Mouse (Mus musculus): ENCODE results near the gene Myh11. TPM values are rescaled to one million over a fixed set of nuclear protein-coding genes. Genes with fewer than 3 reads are reported as not detected.

Myh11 gene
- polyA plus RNA-seq (2015; fragmentation: Nextera tagmentation; extraction: Ambion mirVana): 0.25 and 0.28 TPM in 2 replicates

DNA sequence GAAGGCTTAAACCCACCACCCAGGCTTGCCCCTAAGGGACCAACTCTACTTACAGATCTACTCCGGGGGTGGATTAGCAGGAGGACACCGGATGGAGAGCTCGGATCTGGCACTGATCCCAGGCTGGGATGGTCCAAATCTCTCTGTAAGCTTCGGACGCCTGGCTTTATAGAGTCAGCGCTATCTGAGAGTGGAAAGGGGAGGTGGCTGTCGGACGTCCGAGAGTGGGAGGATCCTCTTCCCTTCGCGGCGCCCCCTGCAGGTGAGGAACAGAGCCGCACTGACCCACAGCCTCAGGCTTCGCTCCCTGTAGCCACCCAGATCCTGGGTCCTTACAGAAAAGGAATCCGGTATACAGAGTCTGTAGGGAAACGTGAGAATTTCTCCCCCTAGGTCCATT, at the start of gene Myh11:
Gene Myh11, minus strand, starts transcription at position 150 of the 400 bp plus-strand sequence.
- Histone ChIP-seq H3K4me3 (peak within 1 kb of the TSS; percentile 31), H3K9ac (replicated peaks) (no peak within 1 kb of the TSS), H3K4me1 (peaks cover 19% of the 10 kb centered on the region), H3K9me3 (no peaks in the 10 kb centered on the region), H3K27ac (replicated peaks) (no peak within 1 kb of the TSS), H3K4me2 (replicated peaks) (peak within 1 kb of the TSS; percentile 50), H3K27me3 (no peaks in the 10 kb centered on the region; the same call in 1 of the 2 replicates), H3K36me3 (no peaks in the 10 kb centered on the region)
- ATAC-seq (replicated peaks): no peak
- WGBS: 3% methylated on average over 16 of the region's 16 CpGs

DNA sequence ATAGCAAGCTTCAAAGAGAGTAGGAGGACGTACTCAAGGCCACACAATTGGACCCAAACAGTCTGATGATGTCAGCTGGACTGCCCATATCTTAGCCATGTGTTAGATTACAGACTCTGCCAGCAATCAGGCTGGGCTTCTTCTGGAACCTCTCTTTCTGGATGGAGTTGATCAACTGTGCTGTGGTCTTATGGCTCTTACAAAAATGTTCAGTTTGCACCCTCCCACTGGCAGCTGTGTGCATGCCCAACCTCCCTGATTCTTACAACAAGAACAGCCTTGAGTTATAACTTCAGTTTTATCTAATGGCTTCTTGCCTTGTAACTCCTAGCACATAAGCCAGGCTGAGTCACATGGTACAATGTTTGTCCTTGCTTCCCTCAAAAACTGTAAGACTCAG, 37.0 kb upstream of the Myh11 start:
- Histone ChIP-seq H3K4me2 (replicated peaks) (no peak overlapping the region), H3K27me3 (no peaks in the 10 kb centered on the region), H3K9me3 (no peaks in the 10 kb centered on the region), H3K36me3 (no peaks in the 10 kb centered on the region), H3K9ac (replicated peaks) (no peak overlapping the region), H3K4me3 (no peak overlapping the region), H3K27ac (replicated peaks) (no peak overlapping the region), H3K4me1 (no peaks in the 10 kb centered on the region)
- no peak for ATAC-seq (replicated peaks)
- WGBS: 67% methylated on average over 1 of the region's 1 CpGs

DNA sequence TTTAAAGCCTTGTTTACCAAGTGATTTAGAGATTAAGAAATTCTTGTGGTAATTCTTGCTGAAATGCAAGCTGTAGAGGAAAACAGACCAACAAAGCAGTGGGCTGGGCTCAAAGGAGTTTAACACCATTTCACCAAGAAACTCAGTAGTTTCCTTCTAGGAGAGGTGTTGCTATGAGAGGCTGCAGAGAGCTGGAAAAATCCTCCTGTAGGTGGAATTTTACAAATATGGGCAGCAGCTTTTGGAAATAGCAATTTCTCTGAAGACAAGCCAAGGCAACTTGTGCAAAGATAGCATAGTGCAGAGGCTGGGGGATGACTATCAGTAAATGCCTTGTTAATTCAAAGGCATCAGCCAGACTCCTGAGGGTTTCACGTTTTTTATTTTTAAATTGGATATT, 29.3 kb upstream of the Myh11 start:
- no peak overlapping the region for H3K4me2 ChIP-seq (replicated peaks)
- H3K27me3 ChIP-seq: peaks cover 4% of the 10 kb centered on the region; the same call in 1 of the 2 replicates
- H3K9ac ChIP-seq (replicated peaks): no peak overlapping the region
- H3K4me3 ChIP-seq: no peak overlapping the region
- H3K36me3 ChIP-seq: no peaks in the 10 kb centered on the region
- 59% methylated on average over 1 of the region's 1 CpGs for WGBS
- no peak for ATAC-seq (replicated peaks)
- H3K4me1 ChIP-seq: peaks cover 14% of the 10 kb centered on the region
- H3K9me3 ChIP-seq: no peaks in the 10 kb centered on the region
- no peak overlapping the region for H3K27ac ChIP-seq (replicated peaks)

DNA sequence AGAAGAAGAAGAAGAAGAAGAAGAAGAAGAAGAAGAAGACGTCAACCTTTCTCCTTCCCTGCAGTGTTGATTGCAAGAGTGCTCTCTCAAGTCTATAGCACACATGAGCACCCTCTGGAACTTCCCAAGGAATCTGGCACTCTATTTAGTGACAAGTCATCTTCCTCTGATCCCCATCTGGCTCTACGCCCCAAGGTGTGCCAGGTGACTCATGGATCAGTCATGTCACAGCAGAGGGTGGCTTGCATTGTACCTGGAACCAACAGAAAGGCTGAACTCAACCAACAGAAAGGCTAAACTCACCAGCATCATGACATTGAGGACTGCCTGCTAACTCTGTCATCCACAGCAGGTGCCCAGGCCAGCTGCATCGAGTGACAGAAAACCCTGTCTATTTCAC, 28.5 kb upstream of the Myh11 start:
- no peak for ATAC-seq (replicated peaks)
- Histone ChIP-seq H3K4me1 (peaks cover 22% of the 10 kb centered on the region), H3K4me2 (replicated peaks) (no peak overlapping the region), H3K4me3 (no peak overlapping the region), H3K27ac (replicated peaks) (no peak overlapping the region), H3K36me3 (no peaks in the 10 kb centered on the region), H3K9ac (replicated peaks) (no peak overlapping the region), H3K9me3 (no peaks in the 10 kb centered on the region), H3K27me3 (peaks cover 4% of the 10 kb centered on the region; the same call in 1 of the 2 replicates)
- 91% methylated on average over 3 of the region's 3 CpGs for WGBS

DNA sequence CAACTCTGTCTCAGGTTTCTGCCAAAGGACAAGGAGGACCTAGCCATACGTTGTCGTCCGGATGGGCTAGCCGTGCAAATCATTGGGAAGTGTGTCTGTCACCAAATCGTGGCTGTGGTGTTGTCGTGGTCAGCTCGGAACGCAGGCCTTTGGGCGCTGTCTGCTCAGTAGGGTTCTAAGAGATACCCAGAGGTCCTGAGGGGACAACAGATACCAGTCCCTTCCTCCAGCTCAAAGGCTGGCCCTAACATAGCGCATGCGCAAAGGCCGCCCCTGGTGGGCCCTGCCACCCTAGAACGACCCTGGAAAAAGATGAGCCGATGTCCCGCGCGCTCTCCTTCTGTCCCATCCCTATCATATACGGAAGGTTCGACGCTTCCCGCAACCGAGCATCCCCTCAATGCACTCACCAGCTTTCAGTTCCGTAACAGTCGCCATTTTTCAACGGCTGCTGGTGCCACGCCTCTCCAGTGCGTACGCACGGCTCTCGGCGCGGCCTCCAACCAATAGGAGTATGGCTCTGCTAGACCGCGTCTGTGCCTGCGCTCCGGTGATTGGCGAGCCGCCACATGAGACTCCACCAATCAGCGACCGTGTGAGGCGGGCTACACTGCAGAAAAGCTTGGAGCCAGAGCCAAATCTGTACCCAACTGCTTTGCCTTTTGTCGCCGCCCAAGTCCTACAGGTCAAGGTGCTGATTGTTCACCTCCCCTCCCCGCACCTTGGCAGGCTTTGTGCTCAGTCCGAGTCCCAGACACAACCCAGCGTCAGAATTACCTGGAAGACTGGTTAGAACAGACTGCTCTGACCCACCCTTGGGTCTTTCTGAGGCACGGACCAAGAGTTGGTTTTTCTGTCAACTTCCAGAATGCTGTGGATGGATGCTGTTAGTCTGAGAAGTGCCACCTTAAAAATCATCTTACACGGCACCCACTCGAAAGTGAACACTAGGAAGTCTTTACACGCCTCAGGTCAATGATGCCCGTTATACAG, 26.0 kb upstream of the Myh11 start, which contains the start of gene Fopnl:
Gene Fopnl, minus strand, starts transcription at position 522 of the 993 bp plus-strand sequence.
- Histone ChIP-seq H3K9me3 (no peaks in the 10 kb centered on the region), H3K9ac (replicated peaks) (peak within 1 kb of the TSS; percentile 64), H3K4me1 (peaks cover 29% of the 10 kb centered on the region), H3K4me2 (replicated peaks) (peak within 1 kb of the TSS; percentile 62), H3K4me3 (peak within 1 kb of the TSS; percentile 68), H3K27me3 (peaks cover 4% of the 10 kb centered on the region; the same call in 1 of the 2 replicates), H3K27ac (replicated peaks) (peak within 1 kb of the TSS; percentile 91), H3K36me3 (peaks cover 14% of the 10 kb centered on the region)
- WGBS: 4% methylated on average over 51 of the region's 51 CpGs
- ATAC-seq (replicated peaks): peak; percentile 100

DNA sequence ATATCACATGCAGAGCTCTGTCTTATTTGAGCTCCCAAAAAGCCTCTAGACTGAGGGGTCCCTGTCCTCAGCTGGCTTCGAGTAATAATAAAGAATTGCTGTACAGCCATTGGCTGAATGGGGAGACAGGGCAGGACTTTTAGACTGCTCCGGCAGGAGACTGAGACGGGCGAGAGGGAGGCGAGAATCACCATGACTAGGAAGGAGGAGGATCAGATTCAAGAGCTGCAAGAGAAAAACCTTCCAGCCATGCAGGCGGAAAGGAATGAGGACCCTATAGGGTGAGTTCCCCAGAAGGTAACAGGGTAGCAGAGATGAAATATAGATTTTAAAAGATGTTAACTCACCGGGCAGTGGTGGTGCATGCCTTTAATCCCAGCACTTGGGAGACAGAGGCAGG, 21.7 kb upstream of the Myh11 start:
- Histone ChIP-seq H3K27ac (replicated peaks) (no peak overlapping the region), H3K4me2 (replicated peaks) (no peak overlapping the region), H3K36me3 (peaks cover 46% of the 10 kb centered on the region), H3K4me3 (no peak overlapping the region), H3K27me3 (no peaks in the 10 kb centered on the region), H3K9ac (replicated peaks) (no peak overlapping the region), H3K4me1 (peaks cover 29% of the 10 kb centered on the region), H3K9me3 (no peaks in the 10 kb centered on the region)
- ATAC-seq (replicated peaks): no peak
- 93% methylated on average over 7 of the region's 7 CpGs for WGBS

DNA sequence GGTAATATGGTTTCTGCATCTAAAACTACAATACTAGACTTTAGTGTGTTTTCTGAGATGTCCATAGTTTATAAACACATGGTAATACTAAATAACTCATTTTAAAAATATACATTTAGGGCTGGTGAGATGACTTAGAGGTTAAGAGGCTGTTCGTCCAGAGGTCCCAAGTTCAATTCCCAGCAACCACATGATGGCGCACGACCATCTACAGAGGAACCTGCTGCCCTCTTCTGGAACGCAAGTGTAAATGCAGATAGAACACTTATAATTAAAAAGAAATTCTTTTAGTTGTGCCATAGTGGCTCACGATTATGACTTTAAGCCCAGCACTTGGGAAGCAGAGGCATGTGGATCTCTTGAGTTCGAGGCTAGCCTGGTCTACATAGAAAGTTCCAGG, 20.2 kb upstream of the Myh11 start:
- H3K27me3 ChIP-seq: no peaks in the 10 kb centered on the region
- H3K4me3 ChIP-seq: no peak overlapping the region
- peaks cover 24% of the 10 kb centered on the region for H3K4me1 ChIP-seq
- H3K9ac ChIP-seq (replicated peaks): no peak overlapping the region
- no peak overlapping the region for H3K27ac ChIP-seq (replicated peaks)
- H3K4me2 ChIP-seq (replicated peaks): no peak overlapping the region
- ATAC-seq (replicated peaks): no peak
- H3K9me3 ChIP-seq: no peaks in the 10 kb centered on the region
- 51% methylated on average over 6 of the region's 6 CpGs for WGBS
- peaks cover 59% of the 10 kb centered on the region for H3K36me3 ChIP-seq

DNA sequence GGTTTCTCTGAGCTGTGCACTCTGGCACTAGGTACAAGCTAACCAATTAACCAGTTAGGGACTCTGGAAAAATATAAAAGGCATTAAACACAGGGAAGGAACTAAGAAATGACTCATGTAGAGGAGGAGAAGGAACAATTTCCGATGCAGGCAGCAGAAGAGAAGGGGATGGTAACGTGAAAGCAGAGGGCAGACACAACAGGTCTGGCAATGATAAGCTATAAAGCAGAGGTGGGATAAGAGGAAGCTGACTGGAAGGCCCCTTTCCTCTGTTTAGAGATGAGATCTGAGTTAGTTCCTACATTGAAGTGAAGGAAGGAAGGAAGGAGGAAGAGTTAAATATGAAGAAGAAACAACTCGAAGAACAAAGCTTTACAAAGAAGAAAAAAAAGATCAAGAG, 18.7 kb upstream of the Myh11 start:
- H3K36me3 ChIP-seq: peaks cover 66% of the 10 kb centered on the region
- no peak for ATAC-seq (replicated peaks)
- WGBS: 92% methylated on average over 3 of the region's 3 CpGs
- H3K27ac ChIP-seq (replicated peaks): no peak overlapping the region
- H3K9ac ChIP-seq (replicated peaks): no peak overlapping the region
- no peaks in the 10 kb centered on the region for H3K27me3 ChIP-seq
- no peak overlapping the region for H3K4me3 ChIP-seq
- peaks cover 8% of the 10 kb centered on the region for H3K4me1 ChIP-seq
- H3K4me2 ChIP-seq (replicated peaks): no peak overlapping the region
- H3K9me3 ChIP-seq: no peaks in the 10 kb centered on the region

DNA sequence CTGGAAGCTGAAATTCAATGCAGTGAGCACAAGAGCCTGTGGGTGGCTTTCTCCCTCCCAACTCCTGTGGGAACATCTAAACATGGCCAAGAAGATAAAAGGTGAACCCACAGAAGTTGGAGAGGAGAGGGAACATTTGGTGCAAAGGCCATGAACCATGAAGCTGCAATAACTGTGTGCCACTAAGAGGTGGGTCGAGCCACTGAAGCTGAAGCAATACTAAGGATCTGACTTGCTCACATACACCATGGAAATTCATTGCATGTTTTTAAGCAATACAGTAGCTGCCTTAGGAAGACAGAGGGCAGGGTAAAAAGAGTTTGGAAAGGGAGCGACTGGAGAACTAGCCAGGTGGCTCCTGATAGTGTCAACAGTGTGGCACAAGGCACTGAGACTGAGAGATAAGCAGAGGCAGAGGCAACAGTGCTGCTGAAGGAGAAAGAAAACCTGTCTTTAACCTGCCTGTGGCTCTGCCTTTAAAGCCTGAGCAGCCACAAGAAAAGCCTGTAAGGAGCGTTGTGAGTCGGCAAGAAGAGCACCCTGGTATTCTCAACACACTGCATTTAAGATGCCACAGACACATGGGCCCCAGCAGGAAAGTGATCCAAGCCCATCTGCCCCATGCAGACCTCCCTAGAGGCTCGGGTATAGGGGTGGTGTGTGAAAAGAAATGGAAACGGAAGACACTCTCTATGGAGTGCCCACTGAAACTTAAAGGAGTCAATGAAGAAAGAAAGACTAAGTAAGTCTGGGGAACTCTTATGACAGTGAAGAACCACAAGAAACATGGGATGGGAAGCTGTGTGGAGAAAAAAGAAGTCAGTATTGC, 17.3 kb upstream of the Myh11 start:
- H3K9ac ChIP-seq (replicated peaks): no peak overlapping the region
- H3K27ac ChIP-seq (replicated peaks): no peak overlapping the region
- 93% methylated on average over 6 of the region's 6 CpGs for WGBS
- H3K4me3 ChIP-seq: no peak overlapping the region
- H3K4me2 ChIP-seq (replicated peaks): no peak overlapping the region
- no peak for ATAC-seq (replicated peaks)
- H3K9me3 ChIP-seq: no peaks in the 10 kb centered on the region
- H3K27me3 ChIP-seq: no peaks in the 10 kb centered on the region
- peaks cover 72% of the 10 kb centered on the region for H3K36me3 ChIP-seq
- no peaks in the 10 kb centered on the region for H3K4me1 ChIP-seq

DNA sequence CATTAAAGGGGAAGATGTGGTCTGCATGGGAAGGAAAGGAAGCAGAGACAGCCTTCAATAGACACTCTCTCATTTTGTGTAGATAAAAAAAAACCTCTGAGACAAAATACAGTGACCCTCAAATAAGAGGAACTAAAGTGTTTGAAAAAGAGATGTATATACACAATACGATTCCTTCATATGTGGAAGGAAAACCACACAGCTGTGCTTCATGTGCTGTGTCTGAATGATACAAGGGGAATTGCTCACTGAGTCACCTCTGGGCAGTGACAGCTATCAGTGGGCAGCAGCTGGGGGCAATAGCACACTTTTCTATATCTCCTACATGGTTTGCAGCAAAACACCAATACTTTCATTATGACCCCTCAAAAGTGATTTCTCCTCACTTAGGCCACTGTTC, 16.2 kb upstream of the Myh11 start:
- Histone ChIP-seq H3K27me3 (no peaks in the 10 kb centered on the region), H3K36me3 (peaks cover 69% of the 10 kb centered on the region), H3K27ac (replicated peaks) (no peak overlapping the region), H3K4me1 (no peaks in the 10 kb centered on the region), H3K9me3 (no peaks in the 10 kb centered on the region), H3K4me3 (no peak overlapping the region), H3K9ac (replicated peaks) (no peak overlapping the region), H3K4me2 (replicated peaks) (no peak overlapping the region)
- ATAC-seq (replicated peaks): no peak
- WGBS: 97% methylated on average over 1 of the region's 1 CpGs

DNA sequence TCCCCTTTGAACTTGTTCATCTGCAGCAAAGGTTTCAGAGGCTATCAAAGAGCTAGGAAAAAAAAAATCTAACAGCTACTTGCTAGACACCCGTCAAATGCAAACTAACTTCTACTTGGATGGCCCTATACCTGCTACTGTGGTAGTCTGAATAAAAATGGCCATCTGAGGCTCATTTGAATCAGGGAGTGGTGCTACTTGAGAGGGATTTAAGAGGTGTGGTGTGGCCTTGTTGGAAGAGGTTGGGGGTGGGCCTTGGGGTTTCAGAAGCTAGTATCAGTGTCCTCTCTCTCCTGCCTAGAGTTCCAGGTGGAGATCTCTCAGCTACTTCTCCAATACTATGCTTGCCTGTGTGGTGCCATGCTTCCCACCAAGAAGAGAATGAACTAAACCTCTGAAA, 15.3 kb upstream of the Myh11 start:
- Histone ChIP-seq H3K4me2 (replicated peaks) (no peak overlapping the region), H3K9ac (replicated peaks) (no peak overlapping the region), H3K27me3 (no peaks in the 10 kb centered on the region), H3K9me3 (no peaks in the 10 kb centered on the region), H3K36me3 (peaks cover 64% of the 10 kb centered on the region), H3K27ac (replicated peaks) (no peak overlapping the region), H3K4me3 (no peak overlapping the region), H3K4me1 (no peaks in the 10 kb centered on the region)
- WGBS: 72% methylated on average over 1 of the region's 1 CpGs
- no peak for ATAC-seq (replicated peaks)

DNA sequence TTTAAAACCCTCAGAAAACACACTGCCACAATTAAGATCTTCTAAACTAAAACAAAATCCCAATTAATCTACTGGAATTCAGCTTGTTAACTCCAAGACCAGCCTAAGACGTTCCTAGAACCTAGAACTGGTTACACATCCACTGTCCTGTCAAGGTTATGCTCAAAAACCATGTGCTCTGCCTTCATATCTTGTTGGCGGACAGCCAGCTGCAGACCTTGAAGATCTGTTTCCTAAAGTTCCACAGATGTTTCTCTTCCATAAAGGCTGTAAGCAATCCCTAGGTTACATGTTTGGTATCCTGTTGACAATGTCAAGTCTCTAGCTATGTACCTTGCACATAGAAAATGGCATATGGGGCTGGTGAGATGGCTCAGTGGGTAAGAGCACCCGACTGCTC, 13.6 kb upstream of the Myh11 start:
- Histone ChIP-seq H3K27ac (replicated peaks) (no peak overlapping the region), H3K4me2 (replicated peaks) (no peak overlapping the region), H3K9me3 (no peaks in the 10 kb centered on the region), H3K27me3 (no peaks in the 10 kb centered on the region), H3K4me3 (no peak overlapping the region), H3K9ac (replicated peaks) (no peak overlapping the region), H3K36me3 (peaks cover 64% of the 10 kb centered on the region), H3K4me1 (no peaks in the 10 kb centered on the region)
- WGBS: 89% methylated on average over 3 of the region's 3 CpGs
- ATAC-seq (replicated peaks): no peak

All from forebrain, embryonic 15.5 days (tissue).